ENCODE assay signal across 13 mouse cellular contexts in genomic region chr4:125289031-125289449, GRCm38 (mm10).
A peak's percentile ranks its signal among the peaks of the same experiment; 100 is the strongest.
DNase-seq lines count a peak whose midpoint lies in the region; ATAC-seq and TF ChIP-seq lines count a peak whose summit lies in the region.
"Had no signal": no experiment of that assay in that cellular context is flagged by ENCODE, and none has a peak within 500 bp of the region (broad histone marks: within the 10 kb centered on the region; RNA-seq: fewer than 3 reads in every experiment).

No protein-coding gene starts in this region.

- H3K4me3 ChIP-seq in embryonic facial prominence, embryonic 14.5 days (ENCODE audit: low read depth, low read length), result no peak overlapping the region
- no peak overlapping the region for H3K4me3 ChIP-seq in embryonic facial prominence, embryonic 10.5 days
- no peak overlapping the region for H3K4me3 ChIP-seq in forebrain, embryonic 12.5 days (replicated peaks)
- no peak overlapping the region for H3K4me3 ChIP-seq in left cerebral cortex, adult 2 months
- H3K4me3 ChIP-seq in neural tube, embryonic 15.5 days (replicated peaks), result no peak overlapping the region
- no peak overlapping the region for H3K4me3 ChIP-seq in lung, adult 2 months (replicated peaks; ENCODE audit: extremely low read depth, low read depth, low read length)
- H3K4me3 ChIP-seq: embryonic facial prominence, embryonic 12.5 days; limb, embryonic 12.5 days had no signal

- no peaks in the 10 kb centered on the region for H3K27me3 ChIP-seq in embryonic facial prominence, embryonic 14.5 days (replicated peaks; ENCODE audit: control insufficient read depth, insufficient read depth, low read length)
- peaks cover 9% of the 10 kb centered on the region for H3K27me3 ChIP-seq in embryonic facial prominence, embryonic 10.5 days (replicated peaks; ENCODE audit: low read depth, poor library complexity, severe bottlenecking)
- H3K27me3 ChIP-seq in forebrain, embryonic 12.5 days, result peaks cover 38% of the 10 kb centered on the region
- H3K27me3 ChIP-seq in neural tube, embryonic 15.5 days (replicated peaks), result 0 out of 2 replicates have a peak, but pooled peaks cover 4% of the 10 kb centered on the region

- H3K9me3 ChIP-seq in embryonic facial prominence, embryonic 14.5 days (ENCODE audit: control insufficient read depth, low read length), result no peaks in the 10 kb centered on the region
- H3K9me3 ChIP-seq in embryonic facial prominence, embryonic 10.5 days, result 0 out of 2 replicates have a peak, but pooled peaks cover 3% of the 10 kb centered on the region
- peaks cover 6% of the 10 kb centered on the region; the same call in 1 of the 2 replicates for H3K9me3 ChIP-seq in forebrain, embryonic 12.5 days
- 0 out of 2 replicates have a peak, but pooled peaks cover 9% of the 10 kb centered on the region for H3K9me3 ChIP-seq in neural tube, embryonic 15.5 days (replicated peaks)
- H3K9me3 ChIP-seq: embryonic facial prominence, embryonic 12.5 days; limb, embryonic 12.5 days had no signal

- H3K4me2 ChIP-seq in embryonic facial prominence, embryonic 14.5 days (ENCODE audit: low read depth, low read length), result no peak overlapping the region
- H3K4me2 ChIP-seq in forebrain, embryonic 12.5 days, result no peak overlapping the region
- H3K4me2 ChIP-seq in neural tube, embryonic 15.5 days, result no peak overlapping the region
- H3K4me2 ChIP-seq: embryonic facial prominence, embryonic 12.5 days; limb, embryonic 12.5 days had no signal

- TF ChIP-seq POLR2A in lung, adult 2 months (IDR thresholded peaks at IDR 0.05; ENCODE audit: borderline replicate concordance, extremely low read depth, low read depth, low read length), result no peak

- no peak overlapping the region for H3K9ac ChIP-seq in embryonic facial prominence, embryonic 14.5 days (ENCODE audit: low read depth, low read length)
- no peak overlapping the region for H3K9ac ChIP-seq in forebrain, embryonic 12.5 days
- H3K9ac ChIP-seq in neural tube, embryonic 15.5 days (replicated peaks), result no peak overlapping the region
- H3K9ac ChIP-seq: embryonic facial prominence, embryonic 12.5 days; limb, embryonic 12.5 days had no signal

- intact Hi-C loops in left cerebral cortex, adult 2 months (cut with DNase I), result no loop called here
- intact Hi-C loops in heart, postnatal 10 days (cut with DNase I), result no loop called here

- no peaks in the 10 kb centered on the region for H3K4me1 ChIP-seq in embryonic facial prominence, embryonic 14.5 days (ENCODE audit: control insufficient read depth, insufficient read depth, low read length)
- peaks cover 5% of the 10 kb centered on the region for H3K4me1 ChIP-seq in embryonic facial prominence, embryonic 10.5 days
- peaks cover 20% of the 10 kb centered on the region for H3K4me1 ChIP-seq in forebrain, embryonic 12.5 days
- H3K4me1 ChIP-seq in neural tube, embryonic 15.5 days, result peaks cover 16% of the 10 kb centered on the region
- no peaks in the 10 kb centered on the region for H3K4me1 ChIP-seq in lung, adult 2 months (ENCODE audit: control insufficient read depth, insufficient read depth, low read length)
- H3K4me1 ChIP-seq: embryonic facial prominence, embryonic 12.5 days had no signal

- peak; percentile 16 for DNase-seq in embryonic facial prominence, embryonic 14.5 days (ENCODE audit: low spot score)
- DNase-seq in embryonic facial prominence, embryonic 10.5 days (ENCODE audit: low spot score), result no peak
- DNase-seq in left cerebral cortex, adult 2 months (ENCODE audit: extremely low spot score in 1 of 2, low spot score in 2 of 2), result peak in 1 of 2 experiments; percentile 48
- no peak for DNase-seq in heart, postnatal 10 days
- DNase-seq in lung, adult 2 months, result no peak
- DNase-seq: gastrocnemius, postnatal 36 days had no signal

- no peaks in the 10 kb centered on the region for H3K36me3 ChIP-seq in embryonic facial prominence, embryonic 14.5 days (ENCODE audit: control insufficient read depth, insufficient read depth, low read length)
- H3K36me3 ChIP-seq in embryonic facial prominence, embryonic 10.5 days (replicated peaks), result no peaks in the 10 kb centered on the region
- H3K36me3 ChIP-seq in forebrain, embryonic 12.5 days (replicated peaks), result no peaks in the 10 kb centered on the region
- no peaks in the 10 kb centered on the region for H3K36me3 ChIP-seq in neural tube, embryonic 15.5 days
- H3K36me3 ChIP-seq: embryonic facial prominence, embryonic 12.5 days; limb, embryonic 12.5 days had no signal

- no peak overlapping the region for H3K27ac ChIP-seq in embryonic facial prominence, embryonic 14.5 days (replicated peaks; ENCODE audit: low read depth, low read length)
- H3K27ac ChIP-seq in embryonic facial prominence, embryonic 10.5 days (replicated peaks), result no peak overlapping the region
- H3K27ac ChIP-seq in forebrain, embryonic 12.5 days, result peak overlapping the region; percentile 65
- H3K27ac ChIP-seq in left cerebral cortex, adult 2 months, result 0 out of 2 replicates have a peak overlapping the region, but pooled peaks have one; percentile 9
- peak overlapping the region; percentile 69 for H3K27ac ChIP-seq in neural tube, embryonic 15.5 days (replicated peaks)
- H3K27ac ChIP-seq: embryonic facial prominence, embryonic 12.5 days; limb, embryonic 12.5 days; macrophage had no signal

- no peak for TF ChIP-seq CTCF in left cerebral cortex, adult 2 months (IDR thresholded peaks at IDR 0.05)
- no peak for TF ChIP-seq CTCF in lung, adult 2 months (IDR thresholded peaks at IDR 0.05; ENCODE audit: insufficient read depth, low read length)

- WGBS in embryonic facial prominence, embryonic 14.5 days, result 59% methylated on average over 6 of the region's 6 CpGs
- 64% methylated on average over 6 of the region's 6 CpGs for WGBS in embryonic facial prominence, embryonic 10.5 days
- 33% methylated on average over 6 of the region's 6 CpGs for WGBS in forebrain, embryonic 12.5 days
- 27% methylated on average over 6 of the region's 6 CpGs for WGBS in neural tube, embryonic 15.5 days
- WGBS in lung, adult 2 months, result 63% methylated on average over 6 of the region's 6 CpGs

- ATAC-seq in embryonic facial prominence, embryonic 14.5 days (ENCODE audit: low read depth), result no peak
- ATAC-seq in forebrain, embryonic 12.5 days (ENCODE audit: low FRiP score), result peak; percentile 78
- peak; percentile 75 for ATAC-seq in neural tube, embryonic 15.5 days (ENCODE audit: low FRiP score)
- ATAC-seq in megakaryocyte, adult 5-6 weeks (ENCODE audit: poor library complexity, severe bottlenecking), result no peak
- ATAC-seq: inflammation-experienced regulatory T-cells, adult 6 months had no signal

Comparison
In these comparisons a context has a peak if more than half of its experiments do, and no peak if none do; other contexts are left out.
1. ATAC-seq: peak in forebrain, embryonic 12.5 days (single experiment) and neural tube, embryonic 15.5 days (single experiment); none in embryonic facial prominence, embryonic 14.5 days (single experiment) and megakaryocyte, adult 5-6 weeks (single experiment).
2. H3K27ac ChIP-seq: peak in forebrain, embryonic 12.5 days (single experiment), left cerebral cortex, adult 2 months (single experiment) and neural tube, embryonic 15.5 days (single experiment); none in embryonic facial prominence, embryonic 14.5 days (single experiment) and embryonic facial prominence, embryonic 10.5 days (single experiment).